Mouse (Mus musculus): ENCODE measurements around the gene Gm29644.
"Not testable (repeated sequence)": the region's sequence is repeated elsewhere in the genome, so short reads cannot be mapped to it uniquely, and the experiment has no call there.

The Gm29644 gene

GRCm38 (mm10) chrY:70303187-70303586 is at the start of gene Gm29644, which contains the start of gene Gm29423:
TSS of gene Gm29644 (minus strand) at chrY:70303343.
TSS of gene Gm29423 (minus strand) at chrY:70303287.
- DNase-seq (ENCODE audit: low spot score), result not testable (repeated sequence)

DNA sequence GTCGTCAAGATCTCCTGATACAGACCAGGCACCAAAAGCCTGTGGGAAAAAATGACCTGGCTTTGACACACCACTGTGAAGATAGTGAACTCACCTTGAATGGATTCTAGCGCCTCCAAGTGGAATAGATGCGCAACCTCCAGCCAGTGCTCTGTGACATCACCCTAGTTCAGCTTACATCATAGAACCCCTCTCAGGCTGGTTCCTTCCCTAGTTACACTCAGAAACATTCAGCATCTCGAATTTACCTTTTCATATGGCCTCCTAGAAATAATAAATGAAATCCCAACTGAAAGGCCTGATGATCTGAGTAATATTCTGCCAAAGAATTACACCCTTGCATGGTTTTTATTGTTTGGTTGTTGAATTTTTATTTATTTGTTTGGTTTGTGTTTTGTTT is 29.6 kb downstream of the Gm29644 start, which contains the start of gene Gm21118:
Gene Gm21118 (minus strand): TSS at position 101 of the 400 bp plus-strand sequence.
- DNase-seq (ENCODE audit: low spot score), result not testable (repeated sequence)
